Comparison of ENCODE assay signal across 9 mouse cellular contexts in the genomic region with DNA sequence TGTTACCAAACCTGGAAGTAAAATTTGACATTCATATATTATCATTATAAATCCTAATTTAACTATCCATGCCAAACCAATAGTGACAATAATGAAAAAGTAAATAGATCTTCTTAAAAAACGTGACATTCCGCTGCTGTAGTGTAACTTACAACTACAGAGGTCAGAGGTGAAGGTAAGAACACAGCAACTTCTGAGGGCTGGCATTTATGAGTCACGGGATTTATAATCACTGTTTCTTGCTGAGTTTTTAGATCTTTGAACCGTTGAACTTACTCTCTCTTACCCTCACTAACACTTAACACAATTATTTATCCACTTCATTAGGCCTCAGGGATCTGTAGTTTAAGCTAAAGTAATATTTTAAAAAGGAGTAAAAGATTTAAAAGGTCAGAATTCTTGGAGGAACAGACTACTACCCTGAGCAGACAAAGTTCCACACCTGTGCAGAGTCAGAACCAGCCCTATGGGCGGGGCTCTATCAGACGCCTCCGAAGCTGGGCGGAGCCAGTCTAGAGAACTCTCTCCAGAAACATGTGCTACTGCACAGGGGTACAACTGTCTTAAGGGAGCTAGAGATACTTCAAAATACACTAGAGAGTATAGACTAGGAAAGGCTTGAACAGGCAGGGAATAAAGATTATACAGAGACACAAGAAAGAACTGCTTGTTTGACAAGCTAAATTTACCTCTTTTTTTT. TPM values are rescaled to one million over a fixed set of nuclear protein-coding genes. Genes with fewer than 3 reads are reported as not detected.
A peak's percentile ranks its signal among the peaks of the same experiment; 100 is the strongest.
DNase-seq lines count a peak whose midpoint lies in the region; ATAC-seq and TF ChIP-seq lines count a peak whose summit lies in the region.
"Had no signal": no experiment of that assay in that cellular context is flagged by ENCODE, and none has a peak within 500 bp of the region (broad histone marks: within the 10 kb centered on the region; RNA-seq: fewer than 3 reads in every experiment).

No protein-coding gene starts in this region.

- no peaks in the 10 kb centered on the region for H3K4me1 ChIP-seq in embryonic facial prominence, embryonic 11.5 days (ENCODE audit: control insufficient read depth, insufficient read depth, low read length)
- H3K4me1 ChIP-seq in embryonic facial prominence, embryonic 10.5 days = no peaks in the 10 kb centered on the region
- no peaks in the 10 kb centered on the region for H3K4me1 ChIP-seq in intestine, postnatal 0 days (replicated peaks; ENCODE audit: control insufficient read depth, insufficient read depth, low read length)
- peaks cover 39% of the 10 kb centered on the region for H3K4me1 ChIP-seq in liver, postnatal 0 days (ENCODE audit: insufficient read depth)
- H3K4me1 ChIP-seq in midbrain, embryonic 15.5 days = no peaks in the 10 kb centered on the region
- H3K4me1 ChIP-seq: embryonic facial prominence, embryonic 13.5 days had no signal

- 86% methylated on average over 8 of the region's 8 CpGs for WGBS in embryonic facial prominence, embryonic 11.5 days
- 88% methylated on average over 8 of the region's 8 CpGs for WGBS in embryonic facial prominence, embryonic 10.5 days
- 33% methylated on average over 8 of the region's 8 CpGs for WGBS in intestine, postnatal 0 days
- WGBS in liver, postnatal 0 days (ENCODE audit: insufficient replicate concordance) = 60% methylated on average over 8 of the region's 8 CpGs
- WGBS in midbrain, embryonic 15.5 days = 90% methylated on average over 8 of the region's 8 CpGs

- no peaks in the 10 kb centered on the region; the same call in 1 of the 2 replicates for H3K36me3 ChIP-seq in embryonic facial prominence, embryonic 11.5 days (replicated peaks; ENCODE audit: control insufficient read depth, insufficient read depth, low read depth, low read length)
- H3K36me3 ChIP-seq in embryonic facial prominence, embryonic 10.5 days (replicated peaks) = peaks cover 49% of the 10 kb centered on the region
- H3K36me3 ChIP-seq in intestine, postnatal 0 days (ENCODE audit: control insufficient read depth, insufficient read depth) = peaks cover 15% of the 10 kb centered on the region; the same call in 1 of the 2 replicates
- peaks cover 29% of the 10 kb centered on the region for H3K36me3 ChIP-seq in liver, postnatal 0 days (replicated peaks; ENCODE audit: insufficient read depth, low read length)
- H3K36me3 ChIP-seq in midbrain, embryonic 15.5 days (replicated peaks) = 0 out of 2 replicates have a peak, but pooled peaks cover 5% of the 10 kb centered on the region

- no peaks in the 10 kb centered on the region for H3K9me3 ChIP-seq in embryonic facial prominence, embryonic 11.5 days (replicated peaks; ENCODE audit: control insufficient read depth, low read length)
- H3K9me3 ChIP-seq in embryonic facial prominence, embryonic 10.5 days = no peaks in the 10 kb centered on the region
- no peaks in the 10 kb centered on the region for H3K9me3 ChIP-seq in intestine, postnatal 0 days (ENCODE audit: control insufficient read depth)
- no peaks in the 10 kb centered on the region for H3K9me3 ChIP-seq in liver, postnatal 0 days (ENCODE audit: low read length)
- H3K9me3 ChIP-seq in midbrain, embryonic 15.5 days = no peaks in the 10 kb centered on the region
- H3K9me3 ChIP-seq: embryonic facial prominence, embryonic 13.5 days had no signal

- no peaks in the 10 kb centered on the region for H3K27me3 ChIP-seq in embryonic facial prominence, embryonic 11.5 days (ENCODE audit: control insufficient read depth, insufficient read depth, low read length)
- no peaks in the 10 kb centered on the region for H3K27me3 ChIP-seq in embryonic facial prominence, embryonic 10.5 days (replicated peaks; ENCODE audit: low read depth, poor library complexity, severe bottlenecking)
- H3K27me3 ChIP-seq in intestine, postnatal 0 days (replicated peaks; ENCODE audit: control insufficient read depth, insufficient read depth, low read length) = no peaks in the 10 kb centered on the region
- no peaks in the 10 kb centered on the region for H3K27me3 ChIP-seq in liver, postnatal 0 days (ENCODE audit: insufficient read depth, low read length)
- no peaks in the 10 kb centered on the region for H3K27me3 ChIP-seq in midbrain, embryonic 15.5 days (replicated peaks)
- H3K27me3 ChIP-seq: embryonic facial prominence, embryonic 13.5 days had no signal

- no peak for TF ChIP-seq CTCF in intestine, postnatal 0 days (IDR thresholded peaks at IDR 0.05; ENCODE audit: low read depth)
- TF ChIP-seq CTCF in liver, postnatal 0 days (IDR thresholded peaks at IDR 0.05; ENCODE audit: low read depth) = no peak

- peak; percentile 4 for DNase-seq in embryonic facial prominence, embryonic 11.5 days (ENCODE audit: low spot score)
- no peak for DNase-seq in embryonic facial prominence, embryonic 10.5 days (ENCODE audit: low spot score)
- peak; percentile 32 for DNase-seq in ES-CJ7 (ENCODE audit: low read depth, low spot score)
- DNase-seq in liver, postnatal 0 days = peak; percentile 54
- DNase-seq in left cerebral cortex, adult 9 months (ENCODE audit: low spot score in 2 of 2) = no peak
- no peak for DNase-seq in cerebellum, adult 9-11 months

- no peak for TF ChIP-seq EP300 in liver, postnatal 0 days (IDR thresholded peaks at IDR 0.05; ENCODE audit: low read depth)

- no peak overlapping the region for H3K4me3 ChIP-seq in embryonic facial prominence, embryonic 11.5 days (ENCODE audit: low read depth, low read length)
- H3K4me3 ChIP-seq in embryonic facial prominence, embryonic 10.5 days = no peak overlapping the region
- H3K4me3 ChIP-seq in intestine, postnatal 0 days (ENCODE audit: low read depth, low read length) = no peak overlapping the region
- no peak overlapping the region for H3K4me3 ChIP-seq in liver, postnatal 0 days (ENCODE audit: low read depth, low read length)
- H3K4me3 ChIP-seq in midbrain, embryonic 15.5 days = no peak overlapping the region
- H3K4me3 ChIP-seq: embryonic facial prominence, embryonic 13.5 days had no signal

- H3K4me2 ChIP-seq in embryonic facial prominence, embryonic 11.5 days (ENCODE audit: low read depth, low read length) = no peak overlapping the region
- no peak overlapping the region for H3K4me2 ChIP-seq in intestine, postnatal 0 days (replicated peaks; ENCODE audit: low read depth)
- H3K4me2 ChIP-seq in liver, postnatal 0 days (ENCODE audit: low read depth, low read length) = no peak overlapping the region
- no peak overlapping the region for H3K4me2 ChIP-seq in midbrain, embryonic 15.5 days
- H3K4me2 ChIP-seq: embryonic facial prominence, embryonic 13.5 days had no signal

- no peak overlapping the region for H3K9ac ChIP-seq in embryonic facial prominence, embryonic 11.5 days (replicated peaks; ENCODE audit: low read length)
- H3K9ac ChIP-seq in intestine, postnatal 0 days (ENCODE audit: low read depth, low read length) = no peak overlapping the region
- H3K9ac ChIP-seq in liver, postnatal 0 days (replicated peaks) = no peak overlapping the region
- no peak overlapping the region for H3K9ac ChIP-seq in midbrain, embryonic 15.5 days
- H3K9ac ChIP-seq: embryonic facial prominence, embryonic 13.5 days had no signal

- ATAC-seq in embryonic facial prominence, embryonic 11.5 days (replicated peaks; ENCODE audit: insufficient number of reproducible peaks, low FRiP score, low TSS enrichment, low read depth) = no peak
- ATAC-seq in intestine, postnatal 0 days = peak; percentile 51
- peak; percentile 39; the same call in 1 of the 2 replicates for ATAC-seq in liver, postnatal 0 days
- ATAC-seq in midbrain, embryonic 15.5 days (replicated peaks) = no peak

- no peak overlapping the region for H3K27ac ChIP-seq in embryonic facial prominence, embryonic 11.5 days (replicated peaks; ENCODE audit: low read depth, low read length)
- no peak overlapping the region for H3K27ac ChIP-seq in embryonic facial prominence, embryonic 10.5 days (replicated peaks)
- 0 out of 2 replicates have a peak overlapping the region, but pooled peaks have one; percentile 41 for H3K27ac ChIP-seq in intestine, postnatal 0 days (ENCODE audit: low read depth, low read length)
- H3K27ac ChIP-seq in liver, postnatal 0 days (ENCODE audit: low read depth) = no peak overlapping the region
- no peak overlapping the region for H3K27ac ChIP-seq in midbrain, embryonic 15.5 days
- H3K27ac ChIP-seq: embryonic facial prominence, embryonic 13.5 days had no signal

RNA-seq across cellular contexts. Expression of a gene that starts 19.9 kb away (rescaled TPM):
- polyA plus RNA-seq in embryonic facial prominence, embryonic 11.5 days (2014; fragmentation: Nextera tagmentation; extraction: Ambion mirVana) = 154 and 159 TPM in 2 replicates
- polyA plus RNA-seq in embryonic facial prominence, embryonic 10.5 days (2016; fragmentation: Nextera tagmentation; extraction: Ambion mirVana) = 132 and 137 TPM in 2 replicates
- 87.3 and 95.2 TPM in 2 replicates for polyA plus RNA-seq in intestine, postnatal 0 days (2015; fragmentation: Nextera tagmentation; extraction: Ambion mirVana)
- 34.1 and 42.4 TPM in 2 replicates for polyA plus RNA-seq in liver, postnatal 0 days (2015; fragmentation: Nextera tagmentation; extraction: Ambion mirVana)
- polyA plus RNA-seq in midbrain, embryonic 15.5 days (2015; fragmentation: Nextera tagmentation; extraction: Ambion mirVana) = 152 and 166 TPM in 2 replicates

RNA-seq across cellular contexts. Expression of a gene that starts 53.7 kb away (rescaled TPM):
- 46.9 and 49.6 TPM in 2 replicates for polyA plus RNA-seq in embryonic facial prominence, embryonic 11.5 days (2014; fragmentation: Nextera tagmentation; extraction: Ambion mirVana)
- polyA plus RNA-seq in embryonic facial prominence, embryonic 10.5 days (2016; fragmentation: Nextera tagmentation; extraction: Ambion mirVana) = 44.5 and 46.8 TPM in 2 replicates
- polyA plus RNA-seq in intestine, postnatal 0 days (2015; fragmentation: Nextera tagmentation; extraction: Ambion mirVana) = 14.2 and 14.6 TPM in 2 replicates
- 12.7 and 13.3 TPM in 2 replicates for polyA plus RNA-seq in liver, postnatal 0 days (2015; fragmentation: Nextera tagmentation; extraction: Ambion mirVana)
- 30.6 and 30.7 TPM in 2 replicates for polyA plus RNA-seq in midbrain, embryonic 15.5 days (2015; fragmentation: Nextera tagmentation; extraction: Ambion mirVana)

RNA-seq across cellular contexts. Expression of a gene that starts 53.8 kb away (rescaled TPM):
- 99.7 and 99.8 TPM in 2 replicates for polyA plus RNA-seq in embryonic facial prominence, embryonic 11.5 days (2014; fragmentation: Nextera tagmentation; extraction: Ambion mirVana)
- polyA plus RNA-seq in embryonic facial prominence, embryonic 10.5 days (2016; fragmentation: Nextera tagmentation; extraction: Ambion mirVana) = 84.9 and 89.9 TPM in 2 replicates
- polyA plus RNA-seq in intestine, postnatal 0 days (2015; fragmentation: Nextera tagmentation; extraction: Ambion mirVana) = 387 and 408 TPM in 2 replicates
- polyA plus RNA-seq in liver, postnatal 0 days (2015; fragmentation: Nextera tagmentation; extraction: Ambion mirVana) = 110 and 125 TPM in 2 replicates
- polyA plus RNA-seq in midbrain, embryonic 15.5 days (2015; fragmentation: Nextera tagmentation; extraction: Ambion mirVana) = 111 TPM in 2 replicates

Comparison
In these comparisons a context has a peak if more than half of its experiments do, and no peak if none do; other contexts are left out.
1. DNase-seq: peak in embryonic facial prominence, embryonic 11.5 days (single experiment), ES-CJ7 (single experiment) and liver, postnatal 0 days (single experiment); none in embryonic facial prominence, embryonic 10.5 days (single experiment), left cerebral cortex, adult 9 months (0 of 2) and cerebellum, adult 9-11 months (single experiment).
2. ATAC-seq: peak in intestine, postnatal 0 days (single experiment) and liver, postnatal 0 days (single experiment); none in embryonic facial prominence, embryonic 11.5 days (single experiment) and midbrain, embryonic 15.5 days (single experiment).